Mouse (Mus musculus): ENCODE data around the gene Trim29.

Gene Trim29

GRCm38 (mm10) chr9:43313805-43314204 is 3.2 kb downstream of the Trim29 start:
- no peak for DNase-seq (ENCODE audit: low read depth, low spot score)

GRCm38 (mm10) chr9:43315320-43315950 is 4.8 kb downstream of the Trim29 start:
- no peak for DNase-seq (ENCODE audit: low read depth, low spot score)

DNA sequence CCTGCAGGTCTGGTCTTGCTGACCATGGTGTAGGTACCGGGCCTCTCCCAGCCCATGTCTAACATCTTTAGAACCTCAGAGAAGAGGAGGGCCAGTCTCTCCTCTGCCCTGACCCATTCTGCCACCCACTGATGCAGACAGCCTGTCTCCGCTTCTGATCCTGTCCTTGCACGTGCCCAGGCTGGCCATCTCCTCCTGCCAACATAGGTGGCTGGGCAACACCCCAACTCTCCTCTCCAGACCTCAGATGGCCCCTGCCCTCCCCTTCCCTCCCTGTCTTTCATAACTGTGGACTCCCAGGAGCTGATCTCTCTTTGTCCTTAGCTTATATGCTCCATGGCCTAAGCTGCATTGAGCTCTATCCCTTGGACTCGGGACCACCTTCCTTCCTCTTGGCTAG is 5.8 kb downstream of the Trim29 start:
- DNase-seq (ENCODE audit: low read depth, low spot score): no peak

DNA sequence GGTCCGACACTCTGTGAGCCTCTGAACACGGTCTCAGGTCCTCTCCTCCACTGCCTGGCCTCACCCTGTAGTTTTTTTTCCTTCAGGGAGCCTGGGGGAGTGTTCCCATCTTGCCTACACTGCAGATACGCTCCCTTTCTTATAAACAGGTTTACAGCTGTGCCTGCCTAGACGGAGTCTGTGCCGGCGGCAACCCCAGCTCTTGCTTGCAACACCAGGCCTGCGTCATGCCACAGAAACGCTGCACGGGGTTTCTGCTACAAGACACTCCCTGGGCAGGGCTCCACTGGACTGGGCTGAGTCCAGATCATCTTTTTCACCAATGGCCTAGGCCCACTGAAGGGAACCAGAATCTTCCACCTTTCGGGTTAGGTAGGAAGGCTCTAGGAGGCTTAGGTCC is 8.0 kb downstream of the Trim29 start:
- no peak for DNase-seq (ENCODE audit: low read depth, low spot score)

GRCm38 (mm10) chr9:43321951-43322350 is 11.3 kb downstream of the Trim29 start:
- DNase-seq (ENCODE audit: low read depth, low spot score): no peak

GRCm38 (mm10) chr9:43322666-43323065 is 12.0 kb downstream of the Trim29 start:
- DNase-seq (ENCODE audit: low read depth, low spot score): no peak

GRCm38 (mm10) chr9:43325486-43325885 is 14.8 kb downstream of the Trim29 start:
- no peak for DNase-seq (ENCODE audit: low read depth, low spot score)

DNA sequence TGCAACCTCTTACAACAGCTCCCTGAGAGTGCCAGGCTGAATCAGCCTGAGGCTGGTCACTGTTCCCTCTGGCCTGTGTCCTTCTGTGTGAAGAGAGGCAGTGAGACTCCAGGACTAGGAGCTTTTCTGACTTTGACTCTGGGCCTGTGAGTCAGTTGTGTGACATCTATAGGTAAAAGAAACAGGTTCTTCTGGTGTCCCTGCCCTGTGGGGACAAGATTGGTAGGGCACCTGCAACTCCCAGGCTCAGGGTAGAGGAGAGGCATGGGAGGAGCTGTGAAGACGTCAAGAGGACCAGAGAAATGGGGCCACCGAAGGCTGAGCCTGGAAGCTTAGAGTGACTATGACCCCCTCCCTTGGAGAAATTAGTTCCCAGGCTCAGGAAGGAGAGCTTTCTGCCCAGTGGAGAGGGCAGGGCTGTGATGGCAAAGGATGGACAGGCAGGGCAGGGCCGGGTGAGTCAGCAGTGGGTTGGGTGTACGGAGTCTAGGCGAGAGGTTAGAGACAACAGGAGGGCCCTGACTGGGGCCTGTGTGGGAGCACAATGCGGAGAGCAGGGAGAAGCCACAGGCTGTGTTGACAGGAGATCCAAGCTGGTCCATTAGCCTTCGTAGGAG is 15.5 kb downstream of the Trim29 start:
- DNase-seq (ENCODE audit: low read depth, low spot score): no peak

- DNase-seq (ENCODE audit: low read depth, low spot score): no peak
Observed at GRCm38 (mm10) chr9:43327182-43328129, 16.8 kb downstream of the Trim29 start.

DNA sequence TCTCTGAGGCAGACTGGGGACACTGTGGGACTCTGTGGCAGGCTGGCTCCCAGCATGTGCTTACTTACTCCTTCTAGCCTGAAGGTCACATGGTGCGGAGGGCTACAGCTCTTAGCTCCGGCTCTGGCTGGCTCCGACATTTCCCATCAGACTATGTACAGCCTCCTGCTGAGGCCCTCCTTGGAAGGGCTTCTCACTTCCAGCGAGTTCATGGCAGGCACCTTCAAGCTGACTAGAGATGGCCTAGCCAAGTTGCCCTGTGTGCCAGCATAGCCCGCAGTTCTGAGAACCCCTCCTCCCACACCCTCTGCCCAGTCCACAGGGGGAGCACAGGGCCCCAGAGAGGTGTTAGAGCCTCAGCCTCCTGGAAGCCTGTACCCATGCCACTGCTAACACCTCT is 19.8 kb downstream of the Trim29 start:
- DNase-seq (ENCODE audit: low read depth, low spot score): no peak

DNA sequence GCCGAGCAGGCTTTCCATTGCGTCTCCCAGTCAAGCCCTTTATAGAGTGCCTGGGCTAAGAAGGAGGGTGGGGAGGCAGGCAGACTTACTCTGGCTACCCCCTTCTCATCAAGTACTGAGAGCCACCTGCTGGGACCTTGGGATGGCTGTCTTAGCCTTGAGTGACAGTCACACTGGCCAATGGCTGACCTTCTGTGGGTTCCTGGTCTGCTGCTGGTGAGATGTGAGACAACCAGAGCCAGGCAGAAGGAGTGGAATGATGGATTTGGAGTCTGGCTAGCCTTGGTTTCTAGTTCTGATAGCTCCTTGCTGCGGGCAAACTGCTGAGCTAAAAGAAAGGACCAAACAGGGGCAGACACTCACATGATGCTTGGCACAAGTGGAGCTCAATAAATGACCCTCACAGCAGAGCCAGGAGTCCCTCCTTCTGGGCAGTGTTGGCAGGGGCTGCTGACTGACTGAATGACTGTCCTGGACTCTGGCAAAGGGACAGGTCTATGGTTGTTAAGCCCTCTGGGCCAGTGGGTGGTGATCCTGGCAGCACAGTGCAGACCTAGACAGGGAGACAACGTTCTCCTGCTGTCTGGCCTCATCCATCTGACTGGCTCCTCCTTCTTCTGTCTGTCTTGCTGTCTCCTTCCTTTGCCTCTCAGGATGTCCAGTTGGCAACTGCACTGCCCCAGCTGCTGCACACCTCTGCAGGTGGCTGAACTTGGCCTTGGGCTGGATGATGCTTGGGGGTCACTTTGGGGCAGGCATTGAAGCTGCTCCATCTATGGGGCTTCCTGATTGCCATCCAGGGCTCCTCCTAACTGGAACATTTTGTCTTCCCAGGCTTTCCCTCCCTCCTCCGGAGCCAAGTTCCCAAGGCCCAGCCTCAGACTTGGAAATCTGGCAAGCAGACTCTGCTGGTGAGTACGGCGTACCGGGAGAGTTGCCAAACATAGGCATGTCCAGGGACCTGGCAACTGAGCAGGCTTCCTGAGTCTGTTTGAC is 21.1 kb downstream of the Trim29 start:
- no peak for DNase-seq (ENCODE audit: low read depth, low spot score)

DNA sequence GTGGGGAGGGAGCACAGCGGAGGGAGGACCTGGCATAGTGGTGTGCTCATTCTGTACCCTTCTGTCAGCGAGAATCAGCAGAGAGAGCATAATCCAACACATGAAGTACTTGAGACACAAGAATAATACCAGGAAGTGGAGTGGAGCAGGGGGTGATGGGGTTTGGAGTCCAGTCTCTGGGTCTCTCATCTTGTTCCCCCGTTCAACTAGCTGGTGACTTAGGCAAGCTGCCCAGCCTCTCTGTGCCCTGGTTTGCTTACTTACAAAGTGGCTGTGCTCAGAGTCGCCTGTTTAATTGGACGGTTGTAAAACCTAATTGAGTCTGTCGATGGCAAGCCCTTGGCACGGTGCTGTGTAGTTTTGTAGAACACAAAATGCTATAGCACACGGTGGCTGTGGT is 23.8 kb downstream of the Trim29 start:
- DNase-seq (ENCODE audit: low read depth, low spot score): no peak

DNA sequence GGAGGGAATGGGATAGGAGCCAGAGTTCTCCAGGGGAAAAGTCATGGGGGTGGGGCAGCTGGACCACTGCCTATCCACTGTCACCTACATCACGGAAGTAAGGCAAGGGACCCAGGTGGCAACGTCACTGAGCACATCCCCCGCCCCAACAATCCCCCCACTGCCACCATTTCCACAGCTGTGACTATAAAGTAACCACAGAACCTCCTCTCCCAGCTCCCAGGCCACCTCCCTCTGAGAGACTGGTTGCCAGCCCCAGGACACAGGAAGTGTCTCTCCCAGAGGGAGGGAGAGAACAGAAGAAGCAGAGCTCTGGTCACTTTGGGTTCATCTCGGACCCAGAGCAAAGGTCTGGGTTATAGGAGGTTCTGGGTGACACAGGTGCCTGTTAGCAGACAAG is 27.0 kb downstream of the Trim29 start:
- no peak for DNase-seq (ENCODE audit: low read depth, low spot score)

GRCm38 (mm10) chr9:43338067-43338466 is 27.4 kb downstream of the Trim29 start:
- DNase-seq (ENCODE audit: low read depth, low spot score): no peak

- peak; percentile 67 for DNase-seq (ENCODE audit: low read depth, low spot score)
Observed at GRCm38 (mm10) chr9:43339614-43340020, 29.0 kb downstream of the Trim29 start.

- DNase-seq (ENCODE audit: low read depth, low spot score): no peak
Observed at GRCm38 (mm10) chr9:43350089-43350488, 39.4 kb downstream of the Trim29 start.

- DNase-seq (ENCODE audit: low read depth, low spot score): no peak
Observed at GRCm38 (mm10) chr9:43351015-43351414, 40.4 kb downstream of the Trim29 start.

DNA sequence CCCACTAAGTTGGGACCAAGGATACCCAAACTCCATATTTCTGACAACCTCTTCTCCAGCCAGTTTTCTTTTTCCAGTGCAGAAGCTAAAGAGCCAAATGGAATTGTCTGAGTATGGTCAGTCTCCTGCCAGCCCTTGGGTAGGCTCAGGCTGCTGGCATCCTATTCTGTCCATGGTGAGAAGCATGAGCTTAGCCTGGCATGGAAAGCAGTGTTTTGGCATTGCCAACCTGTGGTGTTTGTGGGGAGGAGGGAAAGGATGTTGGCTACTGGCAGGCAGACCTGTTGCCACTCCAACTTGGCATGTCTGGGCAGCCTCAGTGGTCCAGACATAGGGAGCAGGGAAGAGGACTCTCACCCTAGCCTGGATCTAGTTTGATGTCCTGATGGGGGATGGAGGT is 46.4 kb downstream of the Trim29 start:
- DNase-seq (ENCODE audit: low read depth, low spot score): no peak

- no peak for DNase-seq (ENCODE audit: low read depth, low spot score)
Observed at GRCm38 (mm10) chr9:43358591-43359323, 48.1 kb downstream of the Trim29 start.

DNA sequence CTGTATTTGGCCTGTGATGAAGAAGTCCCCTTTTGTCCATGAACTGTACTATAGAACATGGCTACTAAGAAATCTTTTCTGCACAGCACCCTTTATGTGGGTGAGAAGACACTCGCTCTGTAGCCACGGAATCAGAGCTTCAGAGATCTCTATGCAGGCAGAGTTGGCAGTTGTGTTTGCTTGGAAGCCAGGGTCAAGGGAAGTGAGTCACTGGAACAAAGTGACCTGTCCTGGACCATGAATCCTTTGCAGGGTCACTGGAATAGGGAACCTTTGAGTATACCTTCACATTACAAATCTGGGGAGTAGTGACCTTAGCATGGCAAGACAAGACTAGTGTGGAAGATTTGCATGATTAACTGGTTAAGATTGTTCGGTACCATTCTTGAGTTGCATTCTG is 58.1 kb downstream of the Trim29 start:
- DNase-seq (ENCODE audit: low read depth, low spot score): no peak

GRCm38 (mm10) chr9:43383871-43384270 is 73.2 kb downstream of the Trim29 start:
- no peak for DNase-seq (ENCODE audit: low read depth, low spot score)

Measured in retina, postnatal 7 days (tissue).